Mouse (Mus musculus) olfactory bulb, adult 2 months (tissue): ENCODE results near the gene Miox. TPM values are rescaled to one million over a fixed set of nuclear protein-coding genes. Genes with fewer than 3 reads are reported as not detected.

ENCODE experiments used
- H3K27ac ChIP-seq: fragments of 200-500 bp; 2 replicates; pipeline ENCODE4 v1.5.1; 2012; ENCODE audit warnings: low read depth, low read length; ENCODE audit not compliant: insufficient read depth
- H3K4me1 ChIP-seq: fragments of 200-500 bp; 2 replicates; pipeline ENCODE4 v1.6.1; 2012; ENCODE audit warnings: low read length; ENCODE audit not compliant: control insufficient read depth, insufficient read depth
- H3K4me3 ChIP-seq: fragments of 200-500 bp; 2 replicates; pipeline ENCODE4 v1.5.1; 2012; ENCODE audit warnings: mild to moderate bottlenecking, low read depth, low read length, moderate library complexity; ENCODE audit not compliant: insufficient read depth
- CTCF ChIP-seq: fragments of 200-500 bp; IDR thresholded peaks from 2 replicates; pipeline ENCODE4 v1.5.1; 2012; ENCODE audit warnings: low read depth, mild to moderate bottlenecking, low read length, moderate library complexity; ENCODE audit not compliant: insufficient read depth
- POLR2A ChIP-seq: fragments of 200-500 bp; IDR thresholded peaks from 2 replicates; pipeline ENCODE4 v1.6.1; 2012; ENCODE audit warnings: mild to moderate bottlenecking, low read depth, low read length, moderate library complexity; ENCODE audit not compliant: insufficient read depth
- WGBS: fragments of 180-500 bp; shearing (Covaris S2); methylation state at CpG from one replicate; pipeline ENCODE4 v1.1.7; 2018; 5-methylcytosine and 5-hydroxymethylcytosine counted together
- polyA plus RNA-seq: library from polyadenylated mRNA; stranded (reverse); fragments of >200 nt; gene quantifications from 2 replicates; pipeline ENCODE4 v1.2.4, GENCODE M21; 2012; ENCODE audit warnings: low replicate concordance; ENCODE audit not compliant: missing spikeins, insufficient read depth, insufficient read length

Gene Miox
- polyA plus RNA-seq, 1 experiment = not detected

DNA sequence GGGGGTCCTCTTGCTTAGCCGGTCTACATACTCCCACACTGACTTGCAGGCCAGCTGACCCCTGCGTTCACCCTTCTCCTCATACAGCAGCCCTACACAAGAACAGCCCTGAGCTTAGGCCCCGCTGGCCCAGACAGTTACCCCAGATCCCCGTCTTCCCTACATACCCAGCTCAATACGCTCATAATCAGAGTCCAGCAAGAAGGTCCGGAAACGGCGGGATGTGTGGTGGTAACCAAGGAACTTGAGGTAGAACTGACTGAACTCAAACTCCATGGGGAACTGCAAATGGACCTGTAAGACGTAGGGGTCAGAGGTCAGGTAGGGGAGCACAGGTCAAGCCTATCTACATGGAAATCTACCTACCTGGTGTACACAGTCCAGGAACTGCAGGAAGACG is 40.4 kb upstream of the Miox start:
- Histone ChIP-seq H3K4me3 (no peak overlapping the region), H3K4me1 (peaks cover 4% of the 10 kb centered on the region; the same call in 1 of the 2 replicates), H3K27ac (no peak overlapping the region)
- 95% methylated on average over 10 of the region's 10 CpGs for WGBS
- TF ChIP-seq CTCF (no peak), POLR2A (no peak)

- no peak overlapping the region for H3K27ac ChIP-seq
- peaks cover 4% of the 10 kb centered on the region; the same call in 1 of the 2 replicates for H3K4me1 ChIP-seq
- WGBS = 93% methylated on average over 8 of the region's 8 CpGs
- TF ChIP-seq POLR2A = no peak
- no peak for TF ChIP-seq CTCF
- no peak overlapping the region for H3K4me3 ChIP-seq
Observed at GRCm38 (mm10) chr15:89295580-89296165, 38.5 kb upstream of the Miox start.

- WGBS = 41% methylated on average over 1 of the region's 1 CpGs
- Histone ChIP-seq H3K27ac (no peak overlapping the region), H3K4me3 (no peak overlapping the region), H3K4me1 (peaks cover 4% of the 10 kb centered on the region; the same call in 1 of the 2 replicates)
- no peak for TF ChIP-seq POLR2A
- TF ChIP-seq CTCF = no peak
Observed at GRCm38 (mm10) chr15:89296465-89296864, 37.7 kb upstream of the Miox start.

- 93% methylated on average over 2 of the region's 2 CpGs for WGBS
- no peak overlapping the region for H3K4me3 ChIP-seq
- H3K4me1 ChIP-seq = peaks cover 4% of the 10 kb centered on the region; the same call in 1 of the 2 replicates
- no peak overlapping the region for H3K27ac ChIP-seq
- TF ChIP-seq POLR2A (no peak), CTCF (no peak)
Observed at GRCm38 (mm10) chr15:89297695-89298094, 36.5 kb upstream of the Miox start.

DNA sequence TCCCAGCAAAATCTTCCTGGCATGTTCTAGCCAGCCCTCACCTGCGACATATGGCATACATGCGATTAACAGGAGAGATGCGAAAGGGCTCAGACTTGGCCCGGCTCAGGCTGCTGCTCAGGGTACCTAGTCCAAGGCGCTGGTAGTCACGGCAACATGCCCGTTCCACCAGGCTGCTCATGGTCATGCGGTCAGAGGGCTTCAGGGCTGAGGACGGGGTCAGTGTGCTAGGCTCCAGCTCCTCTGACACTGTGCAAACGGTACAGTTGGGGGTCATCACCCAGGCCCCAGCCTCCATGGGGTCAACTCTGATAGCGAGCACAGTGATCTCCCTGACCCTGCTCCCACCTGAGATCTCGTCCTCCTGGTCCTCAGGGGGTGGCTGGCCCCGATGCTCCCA is 34.0 kb upstream of the Miox start:
- Histone ChIP-seq H3K4me1 (peaks cover 4% of the 10 kb centered on the region; the same call in 1 of the 2 replicates), H3K27ac (no peak overlapping the region), H3K4me3 (no peak overlapping the region)
- TF ChIP-seq CTCF = no peak
- TF ChIP-seq POLR2A = no peak
- WGBS = 88% methylated on average over 13 of the region's 13 CpGs

DNA sequence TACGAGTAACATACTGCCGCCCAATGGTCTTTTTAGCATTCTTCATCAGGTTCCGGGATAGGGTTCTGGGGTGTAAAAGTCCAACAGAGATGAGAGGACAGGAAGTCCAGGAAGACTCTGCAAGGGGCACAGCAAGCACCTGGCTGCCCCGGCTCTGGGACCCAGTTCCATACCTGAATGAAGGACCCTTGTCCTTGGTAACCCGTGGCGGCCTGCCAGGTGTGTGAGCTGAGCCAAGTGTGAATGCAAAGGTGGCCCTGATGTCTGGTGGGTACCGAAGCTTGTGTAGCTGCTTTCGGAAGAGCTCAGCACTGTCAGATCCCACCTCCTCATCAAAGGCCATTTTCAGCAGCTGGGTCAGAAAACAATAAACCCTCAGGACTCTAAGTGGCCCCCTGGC is 33.6 kb upstream of the Miox start:
- TF ChIP-seq POLR2A (no peak), CTCF (no peak)
- WGBS = 93% methylated on average over 8 of the region's 8 CpGs
- Histone ChIP-seq H3K4me3 (no peak overlapping the region), H3K4me1 (peaks cover 4% of the 10 kb centered on the region; the same call in 1 of the 2 replicates), H3K27ac (no peak overlapping the region)

GRCm38 (mm10) chr15:89305966-89306365 is 28.2 kb upstream of the Miox start:
- no peak for TF ChIP-seq POLR2A
- TF ChIP-seq CTCF = no peak
- H3K4me1 ChIP-seq = peaks cover 31% of the 10 kb centered on the region
- H3K4me3 ChIP-seq = no peak overlapping the region
- WGBS = 72% methylated on average over 1 of the region's 1 CpGs
- no peak overlapping the region for H3K27ac ChIP-seq

DNA sequence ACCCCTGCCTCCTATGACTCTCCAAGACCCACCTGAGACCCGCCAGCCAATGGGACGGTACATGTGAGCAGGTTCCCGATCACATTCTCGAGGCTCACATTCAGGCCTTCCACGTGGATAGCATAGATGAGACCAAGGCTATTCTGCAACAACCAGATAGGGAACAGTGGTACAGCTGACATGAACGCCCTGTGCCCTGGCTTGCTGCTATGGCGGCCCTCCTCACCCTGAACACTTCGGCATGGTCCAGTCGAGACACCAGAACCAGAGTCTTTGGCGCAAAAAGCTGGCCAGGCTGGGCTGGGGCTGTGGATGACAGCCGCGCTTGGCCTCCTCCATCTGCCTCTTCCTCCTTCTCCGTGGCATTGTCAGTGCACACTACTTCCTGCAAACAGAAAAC is 26.7 kb upstream of the Miox start:
- no peak overlapping the region for H3K27ac ChIP-seq
- no peak overlapping the region for H3K4me3 ChIP-seq
- peaks cover 39% of the 10 kb centered on the region for H3K4me1 ChIP-seq
- 89% methylated on average over 13 of the region's 13 CpGs for WGBS
- TF ChIP-seq CTCF = no peak
- no peak for TF ChIP-seq POLR2A

- no peak overlapping the region for H3K4me3 ChIP-seq
- TF ChIP-seq POLR2A = no peak
- no peak for TF ChIP-seq CTCF
- no peak overlapping the region for H3K27ac ChIP-seq
- WGBS = 77% methylated on average over 7 of the region's 7 CpGs
- H3K4me1 ChIP-seq = peaks cover 48% of the 10 kb centered on the region
Observed at GRCm38 (mm10) chr15:89308406-89309139, 25.6 kb upstream of the Miox start.
